Mouse (Mus musculus) stomach, postnatal 0 days (tissue): ENCODE measurements at regions not wholly inside any gene's neighbourhood (a gene's known extent, or its start where the extent isn't known, plus 50 kb on each side); places are given as distances from the start of the nearest gene placed in this dataset.

Source experiments
- CTCF ChIP-seq: IDR thresholded peaks from 2 replicates; pipeline ENCODE4 v1.5.1; 2016; ENCODE audit warnings: antibody characterized with exemption, low read depth, mild to moderate bottlenecking, moderate library complexity
- EP300 ChIP-seq: optimal IDR thresholded peaks from 2 replicates; pipeline ENCODE3; 2016; ENCODE audit warnings: antibody characterized with exemption

- TF ChIP-seq CTCF (no peak), EP300 (no peak)
Observed at GRCm38 (mm10) chr4:34264431-34264830, 214.4 kb upstream of the Spaca1 start.
